Mouse (Mus musculus) spleen, postnatal 36 days (tissue): ENCODE results near the gene Clba1.
"Not testable (repeated sequence)": the region's sequence is repeated elsewhere in the genome, so short reads cannot be mapped to it uniquely, and the experiment has no call there.

ENCODE experiments used
- DNase-seq, 2 experiments: peaks; one replicate each; pipeline ENCODE4 v3.0.0; 2022; ENCODE audit warnings: low spot score in 2 of 2, mixed read lengths in 1 of 2

Clba1 gene

DNA sequence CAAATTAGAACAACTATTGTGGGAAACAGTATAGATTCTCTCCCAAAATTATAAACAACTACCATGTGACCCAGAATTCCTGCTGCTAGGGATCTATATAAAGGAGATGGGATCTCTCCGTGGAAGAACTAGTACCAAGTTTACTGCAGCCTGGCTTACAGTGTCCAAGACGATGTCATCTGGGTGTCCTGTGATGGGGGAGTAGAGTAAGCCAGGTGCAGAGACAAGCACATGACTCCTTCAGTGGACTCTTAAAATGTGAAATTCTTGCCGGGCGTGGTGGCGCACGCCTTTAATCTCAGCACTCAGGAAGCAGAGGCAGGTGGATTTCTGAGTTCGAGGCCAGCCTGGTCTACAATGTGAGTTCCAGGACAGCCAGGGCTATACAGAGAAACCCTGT, 8.1 kb downstream of the Clba1 start:
- not testable (repeated sequence) for DNase-seq

- no peak for DNase-seq
These were observed 10.4 kb downstream of the Clba1 start for GRCm38 (mm10) chr12:112819057-112819662.

GRCm38 (mm10) chr12:112820401-112820999, 11.8 kb downstream of the Clba1 start:
- no peak for DNase-seq

DNA sequence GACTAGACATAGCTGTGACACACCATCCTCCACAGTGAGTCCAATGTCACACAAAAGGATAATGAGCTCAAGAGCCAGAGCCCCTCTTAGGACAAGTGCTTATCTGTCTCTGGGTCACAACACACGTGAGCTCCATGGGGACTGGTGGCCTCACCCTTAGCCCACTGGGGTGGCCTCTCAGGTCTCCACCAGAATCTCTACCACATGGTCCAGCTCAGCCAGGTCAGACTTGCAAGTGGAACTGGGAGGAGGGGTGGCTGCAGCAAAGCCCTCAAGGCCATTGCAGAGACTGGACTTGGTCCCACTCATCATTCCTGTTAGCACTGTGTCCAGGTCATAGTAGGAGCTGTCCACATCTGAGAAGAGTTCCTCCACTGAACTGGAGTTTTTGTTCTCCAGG, 12.5 kb downstream of the Clba1 start:
- DNase-seq = no peak

DNA sequence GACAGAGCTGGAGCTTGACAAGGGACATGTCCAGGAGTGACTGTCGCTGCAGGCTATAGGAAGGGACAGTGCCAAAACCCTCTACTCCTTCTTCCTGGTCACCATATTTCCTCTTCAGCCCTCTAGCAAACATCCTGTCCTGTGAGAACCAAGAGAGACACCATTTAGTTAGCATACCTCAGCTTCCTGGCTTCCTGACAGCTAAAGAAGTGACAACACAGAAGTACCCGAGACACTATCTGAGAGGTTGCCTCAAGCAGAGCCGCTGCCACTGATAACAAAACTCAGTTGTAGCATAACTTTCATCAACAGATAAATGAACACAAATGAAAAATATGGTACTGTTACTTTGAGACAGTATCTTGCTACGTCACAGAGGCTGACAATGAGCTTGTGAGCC, 13.2 kb downstream of the Clba1 start:
- DNase-seq = no peak

DNA sequence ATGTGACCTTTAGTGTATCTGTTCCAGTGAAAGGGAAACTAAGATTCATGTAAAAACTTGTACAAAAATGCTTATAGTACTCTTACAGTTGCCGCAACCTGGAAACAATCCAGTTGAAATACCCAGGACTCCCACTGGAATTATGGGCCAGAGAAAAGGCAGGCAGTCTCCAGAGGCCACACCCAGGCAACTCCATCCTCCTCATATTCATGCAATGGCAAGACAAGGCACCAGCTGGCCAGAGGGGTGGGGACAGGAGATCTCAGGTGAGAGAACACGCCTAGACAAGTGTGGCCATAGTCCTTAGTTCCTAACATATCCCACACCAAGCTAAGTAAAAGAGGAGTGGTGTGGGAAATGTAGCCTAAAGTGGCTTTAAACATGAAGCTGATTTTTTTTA, 13.9 kb downstream of the Clba1 start:
- DNase-seq = no peak

- DNase-seq = peak; percentile 58 to 59
These were observed 14.5 kb downstream of the Clba1 start for GRCm38 (mm10) chr12:112823221-112823620.

DNA sequence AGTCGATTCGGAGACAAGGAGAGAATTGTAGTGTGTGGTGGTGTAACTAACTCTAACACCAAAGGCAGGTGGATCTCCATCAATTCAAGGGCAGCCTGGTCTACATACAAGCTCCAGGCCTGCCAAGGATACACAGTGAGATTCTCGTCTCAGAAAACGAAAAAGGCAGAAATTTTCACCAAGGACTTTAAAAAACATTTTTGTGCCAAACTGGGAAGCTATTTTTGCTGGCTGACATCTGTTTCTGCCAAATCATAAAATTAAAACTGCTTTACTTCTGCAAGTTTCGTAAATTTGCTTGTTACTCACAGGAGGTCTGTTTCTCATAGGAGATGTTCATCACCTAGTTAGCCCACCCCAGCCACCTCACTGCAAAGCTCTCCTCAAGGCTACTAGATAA, 17.2 kb downstream of the Clba1 start:
- DNase-seq = no peak

- DNase-seq = peak; percentile 79 to 80
These were observed 19.9 kb downstream of the Clba1 start for GRCm38 (mm10) chr12:112828501-112829243.

DNA sequence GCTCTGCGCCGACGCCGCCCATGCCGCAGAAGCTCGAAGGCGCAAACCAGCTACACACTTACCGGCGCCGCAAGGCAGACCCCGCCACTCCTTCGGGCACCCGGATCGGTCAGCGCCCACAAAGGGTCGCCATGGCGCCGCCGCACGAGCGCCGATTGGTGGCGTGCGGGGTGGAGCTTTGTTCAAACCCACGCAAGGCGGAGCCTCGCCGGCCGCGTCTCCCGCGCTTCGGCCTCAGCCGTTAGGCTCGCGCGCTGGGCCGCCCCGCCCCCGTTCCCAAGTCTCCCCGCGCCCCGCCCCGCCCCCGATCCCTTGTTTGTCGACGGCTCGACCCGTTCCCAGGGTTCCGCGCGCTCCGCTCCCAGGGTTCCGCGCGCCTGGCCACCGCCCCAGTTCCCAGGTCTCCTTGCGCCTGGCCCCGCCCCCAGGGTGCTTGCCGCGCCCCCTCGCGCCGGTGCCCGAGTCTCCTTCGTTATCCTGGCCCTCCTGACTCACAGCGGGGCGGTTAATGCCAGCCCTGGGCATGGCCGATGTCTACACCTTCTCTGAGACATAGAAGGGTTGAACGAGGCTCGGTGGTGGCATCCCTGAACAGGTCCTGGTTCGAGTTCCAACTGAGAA, 20.6 kb downstream of the Clba1 start, which contains the start of gene Cdca4:
Gene Cdca4, minus strand, starts transcription at position 180 of the 621 bp plus-strand sequence.
- DNase-seq = peak; percentile 97 to 98

DNA sequence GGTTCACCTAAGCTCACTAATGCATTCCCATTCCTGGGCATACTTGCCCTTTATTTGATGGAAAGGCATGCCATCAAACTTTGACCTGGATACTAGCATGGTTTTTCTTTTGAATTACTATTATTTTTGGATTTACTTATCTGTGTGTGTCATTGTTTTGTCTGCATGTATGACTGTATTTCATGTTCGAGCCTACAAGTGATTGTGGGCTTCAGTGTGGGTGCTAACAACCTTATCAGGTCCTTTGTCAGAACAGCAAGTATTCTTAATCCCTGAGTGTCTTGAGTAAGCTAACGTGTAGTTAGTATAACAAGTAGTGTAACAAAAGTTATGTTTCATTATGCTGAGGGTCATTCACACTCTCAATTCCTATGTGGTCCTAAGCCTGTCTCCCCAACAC, 21.4 kb downstream of the Clba1 start:
- no peak for DNase-seq

GRCm38 (mm10) chr12:112830570-112830969, 21.8 kb downstream of the Clba1 start:
- DNase-seq = no peak

DNA sequence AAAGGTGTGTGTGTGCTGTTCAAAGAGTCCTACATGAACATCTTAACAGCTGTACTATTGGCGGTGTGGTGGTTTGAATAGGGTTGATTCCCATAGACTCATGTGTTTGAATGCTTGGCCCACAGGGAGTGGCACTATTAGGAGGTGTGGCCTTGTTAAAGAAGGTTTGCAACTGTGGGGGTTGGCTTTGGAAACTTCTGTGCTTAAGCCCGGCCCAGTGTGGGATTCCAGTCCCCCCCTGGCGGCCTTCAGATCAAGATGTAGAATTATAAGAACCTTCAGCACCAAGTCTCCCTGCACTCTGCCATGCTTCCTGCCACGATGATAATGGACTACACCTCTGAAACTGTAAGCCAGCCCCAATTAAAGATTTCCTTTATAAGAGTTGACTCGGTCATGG, 23.7 kb downstream of the Clba1 start:
- DNase-seq = no peak

- DNase-seq = no peak
These were observed 24.8 kb downstream of the Clba1 start for GRCm38 (mm10) chr12:112833527-112833926.

DNA sequence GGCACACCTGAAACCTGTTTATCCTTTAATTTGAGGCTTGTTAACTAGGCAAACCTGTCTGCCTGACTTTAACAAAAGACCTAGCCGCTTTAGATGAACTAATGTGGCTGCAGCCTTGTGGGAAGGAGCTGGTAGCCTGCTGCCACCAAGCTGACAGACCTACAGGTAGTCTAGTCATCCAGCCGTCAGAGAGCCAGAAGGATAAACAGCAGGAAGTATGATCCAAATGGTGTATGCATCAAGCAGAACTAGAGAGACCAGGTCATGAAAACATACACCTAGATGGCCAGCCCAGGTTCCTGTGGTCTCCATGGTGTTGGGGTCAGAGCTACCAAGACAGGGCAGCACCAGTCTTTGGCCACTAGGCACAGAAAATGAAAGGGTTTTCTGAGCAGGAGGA, 26.3 kb downstream of the Clba1 start:
- no peak for DNase-seq

GRCm38 (mm10) chr12:112840209-112841086, 31.7 kb downstream of the Clba1 start:
- no peak for DNase-seq

- not testable (repeated sequence) for DNase-seq
These were observed 32.7 kb downstream of the Clba1 start for GRCm38 (mm10) chr12:112841338-112841892.

DNA sequence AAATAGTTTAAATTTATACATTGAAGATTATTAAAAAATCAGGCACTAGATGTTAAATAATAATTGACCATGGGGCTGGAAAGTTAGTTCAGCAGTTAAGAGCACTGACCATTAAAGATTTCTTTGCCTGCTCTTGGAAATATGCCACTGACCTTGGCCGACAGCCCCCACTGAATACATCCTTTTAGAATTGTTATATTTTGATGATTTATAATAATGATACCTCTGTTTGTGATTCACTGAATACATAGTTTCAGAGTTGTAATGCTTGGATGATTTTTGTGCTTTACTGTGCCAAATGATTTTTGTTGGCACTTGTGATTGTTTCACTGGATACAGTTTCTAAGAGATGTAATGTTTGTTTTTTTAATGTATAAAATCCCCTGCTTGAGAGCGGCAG, 33.4 kb downstream of the Clba1 start:
- not testable (repeated sequence) for DNase-seq

GRCm38 (mm10) chr12:112843803-112844202, 35.1 kb downstream of the Clba1 start:
- peak; percentile 81 to 83 for DNase-seq

GRCm38 (mm10) chr12:112847880-112848279, 39.1 kb downstream of the Clba1 start:
- no peak for DNase-seq
